Mouse (Mus musculus) limb, embryonic 11.5 days (tissue): ENCODE measurements around the gene Lce1k. TPM values are rescaled to one million over a fixed set of nuclear protein-coding genes. Genes with fewer than 3 reads are reported as not detected.

Experiments used
- ATAC-seq: fragments of 200-750 bp; cut with Nextera tagmentation; 2 replicates; pipeline ENCODE4 v1.8.0; 2017; ENCODE audit warnings: low read depth; ENCODE audit not compliant: insufficient number of reproducible peaks, low FRiP score, low TSS enrichment
- DNase-seq: peaks from one replicate; pipeline ENCODE4 v3.0.0-alpha.2; 2015; ENCODE audit warnings: low spot score
- H3K27ac ChIP-seq: fragments of 300-500 bp; sonication (generic); replicated peaks from 2 replicates; pipeline ENCODE4 v1.5.1; 2014; ENCODE audit warnings: low read depth, mild to moderate bottlenecking, low read length
- H3K27me3 ChIP-seq: fragments of 300-500 bp; sonication (generic); 2 replicates; pipeline ENCODE4 v1.6.1; 2014; ENCODE audit warnings: mild to moderate bottlenecking, low read length, mixed read lengths; ENCODE audit not compliant: control insufficient read depth, insufficient read depth
- H3K36me3 ChIP-seq: fragments of 300-500 bp; sonication (generic); 2 replicates; pipeline ENCODE4 v1.6.1; 2014; ENCODE audit warnings: mild to moderate bottlenecking, low read length, moderate library complexity, mixed read lengths; ENCODE audit not compliant: control insufficient read depth, insufficient read depth
- H3K4me1 ChIP-seq: fragments of 300-500 bp; sonication (generic); 2 replicates; pipeline ENCODE4 v1.6.1; 2014; ENCODE audit warnings: low read length, mixed read lengths; ENCODE audit not compliant: control insufficient read depth, insufficient read depth
- H3K4me2 ChIP-seq: fragments of 300-500 bp; sonication (generic); 2 replicates; pipeline ENCODE4 v1.6.1; 2014; ENCODE audit warnings: low read depth, mild to moderate bottlenecking, moderate library complexity; ENCODE audit not compliant: severe bottlenecking
- H3K4me3 ChIP-seq: fragments of 300-500 bp; sonication (generic); 2 replicates; pipeline ENCODE4 v1.5.1; 2014; ENCODE audit warnings: low read depth, low read length
- H3K9ac ChIP-seq: fragments of 300-500 bp; sonication (generic); 2 replicates; pipeline ENCODE4 v1.6.1; 2014; ENCODE audit warnings: mild to moderate bottlenecking, low read length
- H3K9me3 ChIP-seq: fragments of 300-500 bp; sonication (generic); 2 replicates; pipeline ENCODE4 v1.6.1; 2016; ENCODE audit warnings: low read length; ENCODE audit not compliant: control insufficient read depth
- WGBS: fragments of 180-500 bp; shearing (Covaris S2); extraction: QIAGEN DNeasy Blood & Tissue Kit; methylation state at CpG from one replicate; pipeline ENCODE4 v1.1.7; 2014; 5-methylcytosine and 5-hydroxymethylcytosine counted together
- polyA plus RNA-seq: library from polyadenylated mRNA; unstranded; fragments of >200 nt; fragmentation: Nextera tagmentation; extraction: Ambion mirVana; gene quantifications from 2 replicates; pipeline ENCODE4 v1.2.1, GENCODE M21; 2014

Lce1k gene
- polyA plus RNA-seq, 1 experiment from 2014 or later, result not detected

GRCm38 (mm10) chr3:92764965-92765364, 42.7 kb downstream of the Lce1k start, which contains the start of gene Lce1h:
Gene Lce1h, minus strand, starts transcription at chr3:92765065.
- no peaks in the 10 kb centered on the region for H3K4me1 ChIP-seq
- no peak within 1 kb of the TSS for H3K4me2 ChIP-seq
- no peak within 1 kb of the TSS for H3K27ac ChIP-seq
- no peak within 1 kb of the TSS for H3K9ac ChIP-seq
- H3K36me3 ChIP-seq, result no peaks in the 10 kb centered on the region
- WGBS, result 96% methylated on average over 1 of the region's 1 CpGs
- no peak within 1 kb of the TSS for H3K4me3 ChIP-seq
- ATAC-seq, result no peak
- no peaks in the 10 kb centered on the region for H3K9me3 ChIP-seq
- no peaks in the 10 kb centered on the region for H3K27me3 ChIP-seq
- no peak for DNase-seq

Other genes with a start within 250 kb of the Lce1k start
- gene Ivl, start 234.2 kb downstream of the Lce1k start, polyA plus RNA-seq, result not detected in 2 replicates
- gene Smcp, start 218.9 kb downstream of the Lce1k start, polyA plus RNA-seq, result not detected in 2 replicates
- not detected in 2 replicates for gene 2210017I01Rik, start 200.4 kb downstream of the Lce1k start, polyA plus RNA-seq
- gene Lce6a, start 186.2 kb downstream of the Lce1k start, polyA plus RNA-seq, result not detected in 2 replicates
- gene Lce1a1, start 159.6 kb downstream of the Lce1k start, polyA plus RNA-seq, result not detected in 2 replicates
- gene Lce1b, start 151.0 kb downstream of the Lce1k start, polyA plus RNA-seq, result not detected in 2 replicates
- not detected in 2 replicates for gene Lce1a2, start 137.6 kb downstream of the Lce1k start, polyA plus RNA-seq
- not detected in 2 replicates for gene Lce1c, start 128.6 kb downstream of the Lce1k start, polyA plus RNA-seq
- not detected in 2 replicates for gene Lce1d, start 120.7 kb downstream of the Lce1k start, polyA plus RNA-seq
- gene Lce1e, start 98.8 kb downstream of the Lce1k start, polyA plus RNA-seq, result not detected in 2 replicates
- not detected in 2 replicates for gene Lce1f, start 87.5 kb downstream of the Lce1k start, polyA plus RNA-seq
- gene Gm38119, start 68.8 kb downstream of the Lce1k start, polyA plus RNA-seq, result not detected in 2 replicates
- gene Lce1g, start 55.6 kb downstream of the Lce1k start, polyA plus RNA-seq, result not detected in 2 replicates
- not detected in 2 replicates for gene Lce1h, start 42.8 kb downstream of the Lce1k start, polyA plus RNA-seq
- not detected in 2 replicates for gene Lce1i, start 29.0 kb downstream of the Lce1k start, polyA plus RNA-seq
- not detected in 2 replicates for gene Lce1j, start 17.4 kb downstream of the Lce1k start, polyA plus RNA-seq
- gene Kprp, start 19.4 kb upstream of the Lce1k start, polyA plus RNA-seq, result not detected in 2 replicates
- not detected in 2 replicates for gene Lce1l, start 43.4 kb upstream of the Lce1k start, polyA plus RNA-seq
- not detected in 2 replicates for gene 2310050C09Rik, start 62.3 kb upstream of the Lce1k start, polyA plus RNA-seq
- gene Lce3a, start 118.3 kb upstream of the Lce1k start, polyA plus RNA-seq, result not detected in 2 replicates
- gene Lce3b, start 125.1 kb upstream of the Lce1k start, polyA plus RNA-seq, result not detected in 2 replicates
- not detected in 2 replicates for gene Lce3c, start 136.6 kb upstream of the Lce1k start, polyA plus RNA-seq
- gene Lce3d, start 149.5 kb upstream of the Lce1k start, polyA plus RNA-seq, result not detected in 2 replicates
- not detected in 2 replicates for gene Lce3e, start 159.2 kb upstream of the Lce1k start, polyA plus RNA-seq
- gene Lce3f, start 184.3 kb upstream of the Lce1k start, polyA plus RNA-seq, result not detected in 2 replicates
- gene Crct1, start 207.8 kb upstream of the Lce1k start, polyA plus RNA-seq, result not detected in 2 replicates
- gene Lce1m, start 211.2 kb upstream of the Lce1k start, polyA plus RNA-seq, result not detected in 2 replicates